Mouse (Mus musculus) urinary bladder, postnatal 25 days (tissue): ENCODE results near the gene Topbp1.

Experiments used
- DNase-seq: peaks from one replicate; pipeline ENCODE4 v3.0.0; 2022; ENCODE audit warnings: low spot score

Topbp1 gene

GRCm38 (mm10) chr9:103304927-103305326 lies at the start of gene Topbp1, which contains the start of gene 1300017J02Rik:
Topbp1 (plus strand) TSS chr9:103305215.
1300017J02Rik (minus strand) TSS chr9:103305082.
- peak; percentile 93 for DNase-seq

GRCm38 (mm10) chr9:103265778-103266177 lies 39.2 kb upstream of the Topbp1 start:
- DNase-seq: no peak

DNA sequence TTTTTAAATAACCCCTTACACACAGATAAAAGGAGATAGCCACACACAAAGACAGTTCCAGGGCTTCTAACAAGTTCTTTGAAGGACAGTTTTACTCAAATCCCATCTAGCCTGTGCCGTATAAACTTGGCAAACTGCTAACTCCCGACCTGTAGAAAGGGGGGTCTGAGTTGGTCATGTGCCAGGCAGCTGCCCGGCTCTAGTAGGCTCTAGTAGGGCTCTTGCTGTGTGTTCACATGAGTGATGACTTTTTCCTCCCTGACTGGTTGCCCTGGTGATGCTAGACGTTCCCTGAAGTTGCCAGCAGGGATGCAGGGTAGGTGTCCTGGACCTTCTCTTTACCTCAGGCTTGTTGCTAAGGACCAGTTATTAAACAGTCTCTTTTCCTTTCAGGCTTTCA lies 33.9 kb upstream of the Topbp1 start:
- DNase-seq: no peak

GRCm38 (mm10) chr9:103274819-103275218 lies 30.2 kb upstream of the Topbp1 start:
- DNase-seq: no peak

DNA sequence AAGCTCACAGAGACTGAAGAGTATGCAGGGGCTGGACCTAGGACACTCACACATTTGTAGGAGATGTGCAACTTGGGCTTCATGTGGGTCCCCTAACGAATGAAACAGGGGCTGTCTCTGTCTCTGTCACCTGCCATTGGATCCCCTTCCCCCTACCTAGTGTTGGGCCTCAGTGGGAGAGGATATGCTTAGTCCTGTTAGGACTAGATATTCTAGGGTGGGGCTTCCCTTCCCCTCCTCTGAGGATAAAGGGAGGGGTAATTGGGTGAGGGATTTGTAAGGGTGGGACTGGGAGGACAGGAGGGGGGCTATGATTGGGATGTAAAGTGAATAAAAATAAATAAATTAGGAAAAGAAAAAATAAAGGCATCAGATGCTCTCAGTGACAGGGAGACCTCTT lies 29.3 kb upstream of the Topbp1 start:
- no peak for DNase-seq

DNA sequence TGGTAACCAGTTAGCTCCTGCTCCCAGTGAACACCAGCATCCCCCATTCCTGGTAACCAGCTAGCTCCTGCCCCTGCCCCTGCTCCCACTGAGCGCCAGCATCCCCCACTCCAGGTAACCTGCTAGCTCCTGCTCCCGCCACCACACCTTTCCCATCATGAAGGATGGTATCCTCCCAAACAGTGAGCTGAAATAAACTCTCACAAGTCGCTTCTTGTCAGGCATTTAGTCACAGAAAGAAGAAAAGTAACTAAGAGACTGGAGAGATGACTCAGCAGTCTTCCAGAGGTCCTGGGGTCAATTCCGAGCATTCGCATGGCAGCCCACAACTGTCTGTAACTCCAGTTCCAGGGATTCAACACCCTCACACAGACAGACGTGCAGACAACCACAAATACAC lies 28.1 kb upstream of the Topbp1 start:
- DNase-seq: no peak

DNA sequence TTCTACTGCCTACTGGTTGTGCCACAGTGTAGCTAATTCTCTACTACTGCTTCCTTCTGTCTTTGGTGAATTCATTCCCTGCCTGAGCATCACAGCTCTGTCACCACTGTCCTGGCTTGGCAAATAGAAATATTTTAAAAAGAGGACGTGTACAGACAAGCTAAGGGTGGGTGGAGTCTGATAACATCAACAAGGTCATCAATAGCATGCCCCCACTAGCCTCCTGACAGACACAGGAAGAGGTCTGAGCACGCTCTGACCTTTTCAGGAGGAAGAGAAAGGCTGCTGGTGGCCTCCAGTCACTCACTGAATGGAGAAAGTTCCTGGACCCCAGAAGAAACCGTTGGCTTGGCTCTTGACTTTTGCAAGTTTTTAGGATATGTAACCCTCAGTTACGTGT lies 18.6 kb upstream of the Topbp1 start:
- no peak for DNase-seq

DNA sequence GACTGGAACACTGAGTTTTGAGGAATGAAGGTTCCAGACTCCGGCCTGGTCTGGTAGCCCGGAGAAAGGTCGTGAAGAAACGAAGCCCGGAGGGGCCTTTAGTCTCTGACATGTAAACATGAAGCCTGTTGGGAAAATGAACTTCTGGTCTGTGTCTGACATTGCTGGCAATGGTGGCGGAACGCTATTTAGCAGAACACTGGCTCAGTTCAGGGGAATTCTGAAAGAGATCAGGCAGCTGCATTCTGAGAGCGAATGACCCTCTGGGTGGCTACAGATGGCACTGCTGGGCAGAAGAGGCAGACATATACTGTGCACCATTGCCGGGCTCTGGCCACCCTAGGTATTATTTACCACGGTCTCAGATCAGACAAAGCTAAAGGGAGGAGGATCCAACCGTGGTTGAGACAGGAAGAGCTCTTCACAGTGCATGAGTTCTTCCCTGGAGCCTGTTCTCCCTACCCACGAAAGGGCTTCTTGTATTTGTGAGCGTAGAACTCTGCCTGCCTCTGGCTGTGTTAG lies 18.1 kb upstream of the Topbp1 start:
- DNase-seq: no peak

GRCm38 (mm10) chr9:103287840-103288488 lies 17.1 kb upstream of the Topbp1 start:
- DNase-seq: no peak

GRCm38 (mm10) chr9:103288489-103289180 lies 16.4 kb upstream of the Topbp1 start:
- no peak for DNase-seq

DNA sequence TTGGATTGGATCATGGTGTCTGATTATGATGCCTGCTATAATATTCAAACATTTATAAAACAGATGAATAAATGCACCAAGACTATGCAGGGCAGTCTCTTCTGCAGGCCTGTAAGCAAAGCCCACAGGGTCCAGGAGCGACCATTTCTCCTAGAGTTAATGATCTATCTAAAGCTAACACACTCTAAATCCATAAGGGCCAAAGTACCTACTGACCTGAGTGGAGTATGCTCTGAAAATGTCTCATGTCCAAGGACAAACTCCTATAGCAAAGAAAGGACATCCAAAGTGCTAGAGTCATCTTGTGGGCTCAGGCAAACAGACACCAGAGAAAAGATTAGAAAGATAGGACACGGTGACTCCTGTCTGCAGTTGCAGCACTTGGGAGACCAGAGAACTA lies 10.5 kb upstream of the Topbp1 start:
- DNase-seq: no peak

DNA sequence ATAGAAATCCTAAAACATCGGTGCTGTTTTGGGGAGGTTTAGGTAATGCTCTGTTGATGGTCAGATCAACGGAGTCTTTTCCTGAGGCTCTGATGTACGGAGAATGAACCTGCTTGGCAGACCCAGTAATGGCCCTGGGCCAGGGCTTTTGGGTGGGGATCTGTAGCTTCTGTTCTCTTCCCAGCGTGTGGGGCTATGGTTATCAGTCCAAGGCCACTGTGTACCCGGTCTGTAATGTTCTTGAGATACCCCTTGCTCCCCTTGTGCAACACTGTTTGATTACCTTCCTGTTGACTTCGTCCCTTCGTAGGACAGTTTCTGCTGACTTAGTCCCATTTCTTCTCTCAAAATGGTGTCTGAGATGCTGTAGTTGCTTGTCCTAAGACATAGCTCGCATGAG lies 3.9 kb upstream of the Topbp1 start:
- DNase-seq: no peak

- no peak for DNase-seq
These were observed 2.8 kb upstream of the Topbp1 start for GRCm38 (mm10) chr9:103302239-103302638.

GRCm38 (mm10) chr9:103302666-103303065 lies 2.3 kb upstream of the Topbp1 start:
- peak; percentile 52 for DNase-seq

DNA sequence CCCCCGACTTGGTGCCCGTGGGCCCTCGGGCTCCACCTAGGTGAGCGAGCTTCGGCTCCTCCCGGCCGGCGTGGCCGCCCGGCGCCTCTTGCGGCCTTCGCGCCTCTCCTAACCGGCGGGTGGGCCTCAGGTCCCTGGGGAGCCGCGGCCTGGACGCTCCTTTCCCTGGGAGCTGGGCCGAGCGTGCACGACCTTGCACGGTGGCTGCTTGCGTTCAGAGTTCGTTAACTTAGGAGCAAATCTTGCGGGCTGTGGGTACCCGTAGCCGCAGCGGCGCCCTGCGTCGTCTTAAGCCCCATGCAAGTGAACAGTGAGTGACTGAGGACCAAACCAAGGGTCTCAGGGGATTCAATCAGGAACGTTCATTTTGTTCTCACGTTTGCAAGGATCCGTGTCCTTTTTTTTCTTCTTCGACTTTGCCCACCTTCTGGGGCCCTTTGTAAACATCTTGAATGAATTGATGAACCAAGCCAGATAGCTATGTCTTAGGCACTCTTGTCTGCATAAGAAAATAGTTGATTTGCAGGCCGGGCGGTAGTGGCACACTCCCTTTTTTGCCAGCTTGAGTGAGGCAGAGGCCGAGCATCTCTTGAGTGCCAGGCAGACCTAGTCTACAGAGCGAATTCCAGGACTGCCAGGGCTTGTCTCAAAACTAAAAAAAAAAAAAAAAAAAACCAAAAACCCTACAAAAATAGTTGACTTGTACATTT lies 472 bp downstream of the Topbp1 start:
- DNase-seq: no peak

DNA sequence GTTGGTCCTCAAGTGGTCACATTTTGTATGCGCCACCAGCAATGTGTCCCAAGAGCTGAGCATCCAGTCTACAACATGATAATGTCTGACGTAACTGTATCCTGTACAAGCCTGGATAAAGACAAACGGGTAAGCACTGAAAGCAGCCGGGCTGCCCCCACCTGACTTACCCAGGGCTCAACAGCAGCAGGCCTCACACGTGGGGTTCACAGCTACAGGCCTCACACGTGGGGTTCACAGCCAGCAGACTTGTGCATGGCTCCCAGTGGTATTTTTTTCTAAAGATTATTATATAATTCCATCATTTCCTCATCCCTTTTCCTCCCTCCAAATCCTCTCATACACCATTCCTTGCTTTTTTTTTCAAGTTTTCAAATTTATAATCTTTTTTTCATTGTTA lies 4.8 kb downstream of the Topbp1 start:
- no peak for DNase-seq

DNA sequence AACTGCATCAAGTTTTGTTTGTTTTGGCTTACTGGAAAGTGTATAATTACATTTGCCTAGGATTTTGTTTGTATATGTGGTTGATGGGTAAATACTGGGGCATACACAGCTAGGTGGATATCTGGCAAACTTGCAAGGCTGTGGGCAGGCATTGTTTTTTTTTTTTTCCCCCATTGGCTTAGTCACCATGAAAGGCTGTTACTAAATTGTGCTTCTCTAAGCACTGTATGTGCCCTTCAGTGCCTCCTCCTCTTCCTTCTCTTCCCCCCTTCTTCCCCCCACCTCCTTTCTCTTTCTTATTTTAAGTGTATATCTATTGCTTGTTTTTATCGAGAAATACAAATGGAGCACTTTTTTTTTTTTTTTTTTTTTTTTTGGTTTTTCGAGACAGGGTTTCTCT lies 19.7 kb downstream of the Topbp1 start:
- no peak for DNase-seq

- no peak for DNase-seq
These were observed 21.4 kb downstream of the Topbp1 start for GRCm38 (mm10) chr9:103326449-103326848.

DNA sequence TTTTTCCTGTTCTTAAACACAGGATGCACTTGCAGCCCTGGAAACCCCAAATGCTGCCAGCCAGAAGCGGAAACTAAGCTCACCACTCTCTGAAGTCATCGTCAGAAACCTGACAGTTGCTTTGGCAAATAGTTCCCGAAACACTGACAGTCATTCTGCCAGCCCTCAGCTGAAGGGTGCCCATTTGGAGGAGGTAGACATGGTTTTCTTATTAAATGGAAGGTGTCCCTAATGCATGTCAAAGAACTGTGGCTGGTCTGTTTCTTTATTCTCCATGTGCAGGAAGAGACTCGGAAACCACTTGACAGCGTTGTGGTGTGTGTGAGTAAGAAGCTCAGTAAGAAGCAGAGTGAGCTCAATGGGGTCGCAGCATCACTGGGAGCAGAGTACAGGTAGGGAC lies 27.6 kb downstream of the Topbp1 start:
- no peak for DNase-seq

DNA sequence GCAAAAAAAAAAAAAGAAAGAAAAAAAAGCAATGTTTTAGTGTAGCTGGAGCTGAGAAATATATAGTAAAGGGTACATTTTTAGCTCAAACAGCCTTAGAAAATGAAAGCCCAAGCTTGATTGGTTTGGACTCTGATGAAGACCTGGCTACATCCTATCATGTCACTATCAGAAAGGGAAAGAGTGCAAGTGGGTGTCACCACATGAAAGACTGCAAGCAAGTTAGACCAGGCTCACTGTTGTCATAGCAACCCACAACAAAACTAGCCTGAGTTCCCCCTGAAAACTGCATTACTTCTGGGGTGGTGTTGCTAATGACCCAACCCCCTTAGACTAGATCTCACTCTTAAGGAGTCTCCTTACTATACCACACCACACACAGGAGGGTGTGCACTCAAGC lies 31.9 kb downstream of the Topbp1 start:
- no peak for DNase-seq

- DNase-seq: no peak
These were observed 42.0 kb downstream of the Topbp1 start for GRCm38 (mm10) chr9:103347045-103347444.

- DNase-seq: no peak
These were observed 43.0 kb downstream of the Topbp1 start for GRCm38 (mm10) chr9:103347996-103348490.

- DNase-seq: no peak
These were observed 43.8 kb downstream of the Topbp1 start for GRCm38 (mm10) chr9:103348791-103349190.
